Mouse (Mus musculus) cerebellum, adult 9-10 months (tissue): Measurements from ENCODE around the gene Vmn2r17.

Source experiments
- DNase-seq: peaks from one replicate; pipeline ENCODE4 v3.0.0; 2022

Vmn2r17 gene

DNA sequence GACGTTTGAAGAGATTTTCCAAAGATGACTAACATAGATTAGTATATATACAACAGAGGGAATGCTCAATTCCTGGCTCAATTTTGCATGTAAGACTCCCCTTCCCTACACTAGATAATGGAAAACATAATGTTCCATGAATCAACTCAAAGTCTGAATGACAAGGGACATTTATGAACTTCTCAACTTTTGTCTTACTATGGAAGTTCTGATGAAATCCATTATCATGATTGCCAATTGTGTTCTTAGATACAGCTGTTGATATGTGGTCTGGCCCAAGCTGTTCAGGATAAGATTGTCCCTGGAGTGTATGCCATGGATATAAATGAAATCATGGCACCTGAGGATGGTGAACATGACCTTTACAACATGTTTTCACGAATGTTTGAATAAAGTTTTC lies at the start of gene Vmn2r17:
Gene Vmn2r17, plus strand, starts transcription at position 301 of the 400 bp plus-strand sequence.
- no peak for DNase-seq

DNA sequence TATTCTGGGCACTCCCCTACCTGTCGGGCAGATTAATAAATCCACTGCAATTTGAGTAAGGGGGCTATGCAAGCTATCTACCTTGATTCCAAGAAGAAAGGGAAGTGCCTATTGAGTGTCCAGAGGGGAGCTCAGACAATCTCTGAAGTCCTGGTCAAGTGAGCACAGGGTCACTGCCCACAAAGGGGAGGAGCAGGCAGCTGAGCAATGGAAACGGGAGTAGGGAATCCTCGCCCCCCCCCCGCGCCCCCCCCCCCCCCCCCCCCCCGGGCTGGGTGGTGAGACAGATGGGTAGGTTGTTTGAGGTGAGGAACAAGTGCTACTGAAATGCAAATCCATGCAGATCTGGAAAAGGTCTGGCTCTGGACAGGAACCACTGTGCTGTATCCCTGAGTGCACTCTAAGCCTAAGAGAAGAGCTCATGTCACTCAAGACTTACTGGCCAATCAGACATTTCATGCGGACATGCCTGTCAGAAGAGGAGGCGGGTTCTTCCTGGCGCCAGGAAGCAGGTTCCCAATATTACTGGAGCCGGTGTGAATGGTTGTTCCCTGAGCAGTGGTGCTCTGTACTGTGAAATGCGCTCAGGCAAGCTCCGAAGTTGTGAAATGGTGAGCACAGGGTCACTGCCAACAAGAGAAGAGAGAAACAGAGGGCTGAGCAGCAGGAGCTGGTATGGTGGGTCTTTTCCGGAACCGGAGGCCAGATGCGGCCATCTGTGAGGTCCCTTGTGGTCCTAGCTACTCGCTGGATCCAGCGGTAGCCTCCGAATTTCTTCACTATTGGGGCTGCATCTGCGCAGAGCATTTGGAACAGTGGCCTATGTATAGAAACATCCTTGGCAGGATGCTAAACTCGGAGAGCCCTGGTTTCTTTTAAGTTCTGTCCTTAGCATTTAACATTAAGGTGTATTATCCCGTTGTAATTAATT lies 47.4 kb downstream of the Vmn2r17 start:
- DNase-seq: peak; percentile 42

DNA sequence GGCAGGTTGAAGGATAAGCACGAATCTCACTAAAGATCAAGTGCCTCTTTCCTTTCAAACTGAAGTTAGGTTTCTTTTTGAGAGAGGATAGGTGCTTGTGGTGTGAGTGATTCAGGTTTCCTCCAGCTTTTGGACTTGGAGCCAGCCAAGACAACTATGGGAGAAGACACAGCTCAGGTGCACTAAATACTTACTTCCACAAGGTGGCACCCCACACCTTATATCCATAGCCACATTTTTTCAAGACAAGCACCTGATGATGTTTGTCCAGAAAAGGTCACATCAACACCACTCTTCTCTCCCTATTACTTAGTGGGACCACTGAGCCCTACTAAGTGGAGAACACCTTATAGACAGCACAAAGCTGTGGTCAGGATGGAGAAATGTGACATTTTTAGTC lies 87.2 kb downstream of the Vmn2r17 start:
- DNase-seq: peak; percentile 40
